Mouse (Mus musculus): ENCODE data around the gene Mtus2.
"Not testable (repeated sequence)": the region's sequence is repeated elsewhere in the genome, so short reads cannot be mapped to it uniquely, and the experiment has no call there.

Gene Mtus2

GRCm38 (mm10) chr5:147956821-147957564 is at the start of gene Mtus2:
Gene Mtus2, plus strand, starts transcription at chr5:147957320.
- in situ Hi-C loops (cut with MboI) = no loop called here

DNA sequence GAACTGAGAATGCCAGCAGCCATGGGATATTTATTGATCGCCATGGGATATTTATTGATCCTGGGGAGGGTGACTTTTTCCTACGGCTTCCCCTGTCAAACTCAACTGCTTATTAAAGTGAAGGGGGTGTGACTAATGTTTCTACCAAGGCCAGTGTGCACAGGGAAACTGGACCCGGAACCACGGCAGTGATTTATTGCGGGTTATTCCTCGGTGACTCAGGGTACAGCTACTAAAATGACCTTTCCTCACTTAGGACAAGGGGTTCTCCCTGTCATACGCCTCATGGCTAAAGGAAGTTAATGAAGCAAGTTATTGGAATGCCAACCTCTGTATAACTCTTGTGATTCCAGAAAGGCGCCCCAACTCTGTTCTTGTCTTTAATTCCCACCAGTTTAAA is 49.3 kb upstream of the Mtus2 start:
- in situ Hi-C loops (cut with MboI) = no loop called here

DNA sequence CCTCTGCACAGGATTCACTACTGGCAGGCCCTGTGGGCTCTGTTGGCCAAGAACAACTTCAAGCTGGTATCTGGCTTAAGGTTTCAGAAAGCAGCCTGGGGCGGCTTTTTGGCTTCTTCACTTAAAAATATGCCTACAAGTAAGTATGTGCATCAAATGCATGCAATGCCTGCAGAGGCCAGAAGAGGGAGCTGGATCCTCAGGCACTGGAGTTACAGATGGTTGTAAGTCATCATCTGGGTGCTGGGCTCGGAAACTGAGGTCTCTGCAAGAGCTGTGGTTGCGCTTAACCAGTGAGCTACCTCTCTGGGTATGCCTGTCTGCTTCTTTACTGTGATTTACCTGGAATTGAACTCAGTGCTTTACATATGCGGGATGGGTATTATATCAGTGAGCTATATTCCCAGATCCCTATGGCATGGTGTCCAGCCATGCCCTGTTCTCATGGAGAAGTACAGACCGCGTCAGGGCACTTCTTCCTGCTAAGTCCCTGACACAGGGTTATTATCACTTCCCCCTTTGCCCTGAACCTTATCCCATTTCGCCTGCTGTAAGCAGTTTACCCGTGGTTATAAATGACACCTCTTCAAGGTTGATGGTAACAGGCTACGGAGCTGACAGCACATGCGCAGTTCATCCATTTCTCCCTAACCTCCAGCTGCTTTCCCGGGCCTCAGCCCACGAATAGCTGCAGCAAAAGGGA is 46.2 kb upstream of the Mtus2 start:
- in situ Hi-C loops (cut with MboI) = no loop called here

GRCm38 (mm10) chr5:147911744-147912143 is 45.4 kb upstream of the Mtus2 start:
- in situ Hi-C loops (cut with MboI) = no loop called here

DNA sequence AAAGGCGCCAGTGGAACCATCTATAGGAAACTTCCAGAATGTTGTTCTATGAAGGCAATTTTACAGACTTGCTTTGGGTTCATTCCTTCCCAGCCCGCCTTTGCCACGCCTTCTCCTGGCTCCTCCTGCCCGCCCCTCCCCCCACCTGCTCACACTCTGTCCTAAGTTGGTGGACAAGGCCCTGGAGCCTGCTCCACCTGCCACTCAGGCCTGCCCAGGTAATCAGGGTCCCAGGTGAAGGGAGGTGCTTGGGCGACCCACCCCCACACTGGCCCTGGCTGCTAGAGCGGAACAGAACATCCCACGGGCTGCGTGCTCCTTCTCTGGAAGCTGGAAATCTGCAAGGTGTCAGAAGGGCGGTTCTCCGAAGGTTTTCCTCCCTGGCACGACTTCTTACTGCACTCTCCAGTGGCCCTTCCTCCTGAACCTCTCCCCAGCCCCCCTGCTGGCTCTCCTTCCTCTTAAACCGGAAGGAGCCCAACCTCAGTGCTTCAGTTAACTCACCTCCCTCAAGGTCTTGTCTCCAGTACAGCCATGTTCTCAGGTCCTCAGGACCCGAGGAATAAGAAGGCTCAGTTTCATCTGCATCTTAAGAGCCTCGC is 43.8 kb upstream of the Mtus2 start:
- in situ Hi-C loops (cut with MboI) = no loop called here

DNA sequence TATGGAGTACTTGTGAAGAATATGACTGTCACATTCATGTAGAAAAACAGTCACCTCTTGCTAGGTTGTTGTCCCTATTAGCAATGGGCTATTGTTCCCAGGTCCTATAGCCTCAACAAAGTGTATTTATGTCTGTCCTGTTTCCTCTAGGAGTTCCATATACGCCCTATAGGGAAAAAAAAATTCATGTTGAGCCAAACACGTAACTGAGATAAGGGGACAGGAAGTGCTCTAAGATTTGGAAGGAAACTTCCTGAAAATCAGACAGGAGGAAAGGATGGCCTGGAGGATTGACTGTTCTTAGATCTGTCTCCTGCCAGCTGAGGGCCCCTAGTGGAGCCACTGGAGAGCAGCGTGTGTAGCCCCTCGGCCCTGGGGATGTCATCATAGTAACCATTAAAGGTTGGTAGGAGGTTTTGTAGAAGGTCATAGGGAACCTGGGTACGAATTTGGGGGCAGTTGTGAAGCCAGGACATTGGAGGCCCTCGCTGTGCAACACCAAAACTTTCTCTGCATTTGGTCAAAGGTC is 42.0 kb upstream of the Mtus2 start:
- in situ Hi-C loops (cut with MboI) = no loop called here

DNA sequence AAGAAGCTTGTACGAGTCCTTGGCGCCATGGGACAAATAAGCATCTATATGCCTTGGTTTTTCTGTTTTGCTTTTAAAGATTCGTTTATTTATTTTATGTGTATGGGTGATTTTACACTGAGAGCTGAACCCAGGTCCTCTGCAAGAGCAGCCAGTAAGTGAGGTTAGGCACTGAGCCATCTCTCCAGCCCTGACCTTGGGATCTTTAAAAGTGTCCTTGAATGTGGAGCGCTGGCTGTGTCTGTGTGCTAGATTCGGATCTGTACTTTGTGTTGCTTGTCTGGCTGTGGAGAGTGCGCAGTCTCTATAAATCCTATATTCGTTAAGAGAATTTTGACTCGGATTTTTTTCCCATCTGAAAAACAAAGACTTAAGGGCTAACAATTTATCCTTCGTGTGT is 40.9 kb upstream of the Mtus2 start:
- in situ Hi-C loops (cut with MboI) = no loop called here

DNA sequence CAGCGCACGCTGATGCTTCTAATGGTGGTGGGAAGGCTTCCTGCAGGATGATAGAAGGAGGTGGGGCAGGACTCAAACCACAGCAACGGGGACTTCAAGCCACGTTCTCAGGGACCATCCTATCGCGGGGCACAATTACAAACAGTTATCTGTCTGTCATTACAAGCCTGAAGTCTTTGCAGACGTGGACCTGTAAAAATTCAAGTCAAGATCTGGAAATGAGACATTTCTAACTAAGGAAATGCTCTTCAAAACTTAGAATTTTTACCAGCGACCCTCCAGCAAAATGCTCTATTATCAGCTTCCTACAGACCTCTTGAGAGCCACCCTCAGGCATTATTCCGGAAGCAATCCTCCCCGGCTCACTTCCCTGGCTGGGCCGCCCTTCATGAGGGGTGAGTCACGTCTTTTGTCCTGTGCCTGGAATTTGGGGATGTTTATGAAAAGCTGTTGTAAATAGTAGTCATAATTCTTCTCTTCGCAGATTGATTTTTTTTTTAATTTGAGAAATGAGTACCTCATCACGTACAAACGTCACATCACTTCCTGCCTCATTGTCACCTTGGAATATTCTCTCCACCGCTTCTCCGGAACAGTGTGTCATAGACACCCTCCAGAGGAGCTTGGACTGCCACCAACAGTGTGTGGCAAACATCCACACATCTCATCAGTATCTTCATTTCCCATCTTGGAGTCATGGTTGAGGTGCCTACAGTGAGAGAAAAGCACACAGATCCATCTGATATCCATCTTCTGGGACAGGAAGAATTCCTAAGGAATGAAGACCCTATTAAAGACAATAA is 38.9 kb upstream of the Mtus2 start:
- in situ Hi-C loops (cut with MboI) = no loop called here

- in situ Hi-C loops (cut with MboI) = no loop called here
Observed at GRCm38 (mm10) chr5:147924621-147925020, 32.5 kb upstream of the Mtus2 start.

DNA sequence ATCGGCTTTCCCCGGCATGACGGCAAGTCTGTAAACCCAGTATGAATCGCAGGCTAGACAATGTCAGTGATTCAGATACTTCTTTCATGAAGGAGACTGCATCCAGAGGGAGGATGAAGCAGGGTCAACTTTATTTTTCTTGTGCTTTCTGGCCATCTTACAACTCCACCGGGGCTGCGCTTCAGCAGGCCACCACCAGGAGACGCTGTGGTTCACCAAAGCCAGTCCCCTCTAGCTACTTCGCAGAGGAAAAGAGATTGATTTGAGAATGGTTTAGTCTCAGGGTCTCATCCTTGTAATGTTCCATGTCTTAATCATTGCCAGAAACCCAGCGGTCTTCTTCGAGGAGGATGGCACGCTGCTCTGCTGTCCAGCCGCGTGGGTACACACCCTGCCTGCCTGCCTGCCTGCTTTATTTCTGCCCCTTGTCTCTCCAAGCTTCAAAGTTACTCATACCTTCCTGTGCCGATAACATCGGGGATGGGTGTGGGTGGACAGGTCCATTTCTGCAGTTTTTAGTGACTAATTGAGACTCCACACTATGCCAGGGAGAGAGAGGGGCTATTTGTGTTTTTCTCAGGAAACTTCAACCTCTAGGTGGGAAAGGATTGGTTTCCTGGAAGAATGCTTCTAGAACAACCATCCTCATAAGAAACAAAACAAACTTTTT is 31.1 kb upstream of the Mtus2 start:
- in situ Hi-C loops (cut with MboI) = no loop called here

DNA sequence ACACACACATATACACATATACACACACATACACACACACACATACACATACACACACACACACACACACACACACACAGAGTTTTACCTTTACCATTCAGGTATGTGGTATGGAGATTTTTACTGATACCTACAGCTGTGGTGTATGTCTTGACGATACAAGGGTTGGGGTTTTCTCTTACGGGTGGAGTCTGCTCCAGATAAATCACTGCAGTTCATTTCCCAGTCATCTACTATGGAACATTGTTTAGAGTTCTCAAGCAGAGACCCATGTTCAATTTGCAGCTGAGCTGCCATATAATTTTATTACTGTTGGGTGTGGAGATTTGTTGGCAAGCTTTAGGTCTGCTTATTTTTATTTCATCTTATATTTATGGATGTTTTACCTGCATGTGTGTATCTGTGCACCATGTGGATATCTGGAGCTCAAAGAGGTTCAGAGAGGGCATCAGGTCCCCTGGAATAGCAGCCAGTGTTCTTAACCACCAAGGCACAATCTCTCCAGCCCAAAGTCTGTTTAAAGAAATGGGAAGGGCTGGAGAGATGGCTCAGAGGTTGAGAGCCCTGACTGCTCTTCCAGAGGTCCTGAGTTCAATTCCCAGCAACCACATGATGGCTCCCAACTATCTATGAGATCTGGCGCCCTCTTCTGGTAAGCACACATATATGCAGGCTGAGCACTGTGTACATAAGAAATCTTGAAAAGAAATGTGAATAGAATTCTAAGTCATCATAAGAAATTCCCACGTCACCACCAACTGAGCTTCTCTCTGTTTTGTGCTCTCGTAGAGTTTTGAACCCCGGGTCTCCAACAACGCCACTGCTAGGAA is 28.2 kb upstream of the Mtus2 start:
- in situ Hi-C loops (cut with MboI) = no loop called here

GRCm38 (mm10) chr5:147935096-147935495 is 22.0 kb upstream of the Mtus2 start:
- in situ Hi-C loops (cut with MboI) = no loop called here

DNA sequence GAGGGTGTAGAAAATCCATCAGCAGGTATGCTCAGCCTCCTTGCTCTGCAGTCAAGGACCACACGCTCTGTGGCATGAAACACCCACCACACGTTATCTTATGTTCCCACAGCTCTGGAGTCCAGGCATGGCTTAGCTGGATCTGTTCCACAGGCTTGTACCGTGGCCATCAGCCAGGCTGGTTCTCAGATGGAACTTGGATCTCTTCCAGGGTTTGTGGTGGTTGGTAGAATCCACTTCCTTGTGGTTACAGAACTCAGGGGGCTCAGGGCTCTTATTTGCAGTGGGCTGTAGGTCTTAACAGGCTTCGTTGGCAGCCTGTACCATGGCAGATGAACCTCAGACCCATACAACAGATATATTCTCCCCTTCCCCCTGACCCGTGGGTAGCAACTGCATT is 17.9 kb upstream of the Mtus2 start:
- in situ Hi-C loops (cut with MboI) = no loop called here

DNA sequence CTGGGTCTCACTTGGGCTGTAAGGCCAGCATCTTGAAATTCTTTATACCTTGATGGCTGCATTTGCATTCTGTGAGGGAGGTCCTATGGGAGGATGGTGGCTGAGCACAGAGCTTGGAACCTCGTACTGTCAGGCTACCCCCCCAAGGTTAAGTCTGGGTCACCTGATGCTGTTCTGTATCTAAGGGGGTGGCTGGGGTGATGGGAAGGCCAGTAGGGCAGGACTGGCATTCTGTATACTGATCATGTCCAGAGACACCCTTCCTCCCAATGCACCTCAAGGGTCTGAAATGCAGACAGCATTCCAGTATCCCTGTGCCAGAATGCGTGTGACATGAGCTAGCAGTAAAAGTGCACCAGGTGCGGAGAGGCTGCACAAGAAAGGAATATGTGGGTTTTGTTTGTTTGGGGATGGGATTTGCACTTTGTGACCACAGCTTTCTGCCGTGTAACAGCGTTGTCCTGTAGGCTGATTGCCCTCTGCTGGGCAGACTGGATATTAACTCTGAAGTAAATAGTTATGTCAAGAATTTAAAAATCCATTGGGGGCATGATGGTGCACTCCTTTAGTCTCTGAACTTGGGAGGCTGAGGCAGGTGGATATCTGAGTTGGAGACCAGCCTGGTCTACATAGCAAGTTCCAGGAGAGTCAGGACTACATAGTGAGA is 12.0 kb upstream of the Mtus2 start:
- in situ Hi-C loops (cut with MboI) = no loop called here

DNA sequence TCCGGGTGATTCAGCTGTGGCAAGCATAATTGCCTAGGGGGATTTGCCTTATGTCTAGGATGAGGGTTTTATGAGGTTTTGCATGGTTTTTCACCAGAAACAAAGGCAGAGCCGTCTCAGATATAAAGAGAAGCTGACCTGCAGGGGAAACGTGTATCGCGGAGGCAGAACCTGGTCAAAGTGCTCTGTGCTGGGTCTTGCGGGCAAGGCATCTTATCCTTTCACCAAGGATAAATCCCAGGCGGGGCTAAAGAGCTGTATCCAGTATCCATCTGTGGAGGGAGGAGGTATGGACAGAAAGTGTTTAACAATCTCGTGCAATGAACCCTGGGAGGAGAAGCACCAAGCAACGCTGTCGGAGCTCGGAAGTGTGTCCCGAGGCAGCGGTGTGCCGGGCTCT is 7.2 kb upstream of the Mtus2 start:
- in situ Hi-C loops (cut with MboI) = no loop called here

- in situ Hi-C loops (cut with MboI) = no loop called here
Observed at GRCm38 (mm10) chr5:147951751-147952150, 5.4 kb upstream of the Mtus2 start.

- in situ Hi-C loops (cut with MboI) = not testable (repeated sequence)
Observed at GRCm38 (mm10) chr5:147953181-147953580, 3.9 kb upstream of the Mtus2 start.

GRCm38 (mm10) chr5:147955671-147956070 is 1.4 kb upstream of the Mtus2 start:
- in situ Hi-C loops (cut with MboI) = no loop called here

- in situ Hi-C loops (cut with MboI) = no loop called here
Observed at GRCm38 (mm10) chr5:147956421-147956820, 699 bp upstream of the Mtus2 start.
